Mouse (Mus musculus): Measurements from ENCODE around the gene Tusc2.

The Tusc2 gene

DNA sequence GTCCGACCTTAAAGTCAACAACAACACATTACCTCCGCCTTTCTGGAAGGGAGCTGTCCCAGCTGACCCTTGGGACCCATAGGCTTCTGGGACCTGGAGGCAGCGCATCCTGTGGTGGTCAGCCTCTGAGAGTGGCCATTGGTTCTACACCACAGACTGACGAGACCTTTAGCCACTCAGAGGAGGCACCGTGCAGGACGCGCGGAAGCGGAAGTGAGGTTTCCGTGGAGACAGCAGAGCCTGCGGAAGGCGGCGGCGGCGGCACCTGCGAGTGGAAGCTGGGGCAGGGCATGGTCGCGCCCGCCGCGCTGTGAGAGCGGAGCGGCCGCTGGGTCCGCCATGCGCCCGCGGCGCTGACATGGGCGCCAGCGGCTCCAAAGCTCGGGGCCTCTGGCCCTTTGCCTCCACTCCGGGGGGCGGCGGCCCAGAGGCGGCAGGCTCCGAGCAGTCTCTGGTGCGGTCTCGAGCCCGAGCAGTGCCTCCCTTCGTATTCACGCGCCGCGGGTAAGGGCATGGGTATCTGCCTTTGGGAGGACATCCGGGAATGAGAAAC is at the start of gene Tusc2:
Gene Tusc2, plus strand, starts transcription at position 227 of the 553 bp plus-strand sequence.
- DNase-seq, result peak; percentile 90

DNA sequence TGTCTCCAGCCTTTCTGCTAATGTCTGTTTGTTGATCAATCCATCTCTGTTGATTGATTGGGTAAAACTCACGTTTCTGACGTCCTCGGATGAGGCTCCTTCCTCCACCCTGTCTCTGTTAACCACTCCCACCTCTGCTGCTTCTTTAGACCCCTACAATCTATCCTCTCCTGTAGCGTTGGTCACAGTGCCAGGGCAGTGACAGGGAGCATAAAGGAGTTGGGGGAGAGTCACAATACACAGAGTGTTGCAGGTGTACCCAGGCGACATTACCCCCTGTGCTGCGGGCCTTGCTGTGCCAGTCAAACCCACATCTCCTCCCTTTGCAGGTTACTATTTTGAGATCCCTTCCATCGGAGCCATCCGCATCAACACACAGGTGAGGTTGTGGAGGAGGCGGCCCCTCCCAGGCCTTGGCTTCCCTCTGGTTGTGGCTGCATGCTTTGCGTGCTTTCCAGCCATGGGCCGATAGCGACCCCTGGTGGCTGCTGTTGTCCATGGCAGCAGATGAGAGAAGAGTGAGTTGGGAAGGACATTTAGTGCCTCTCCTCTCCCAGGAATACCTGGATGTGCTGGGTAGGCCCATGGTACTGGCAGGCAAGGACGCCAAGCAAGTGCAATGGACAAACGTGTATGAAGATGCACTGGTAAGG is 48.6 kb upstream of the Tusc2 start:
- peak; percentile 88 for DNase-seq

DNA sequence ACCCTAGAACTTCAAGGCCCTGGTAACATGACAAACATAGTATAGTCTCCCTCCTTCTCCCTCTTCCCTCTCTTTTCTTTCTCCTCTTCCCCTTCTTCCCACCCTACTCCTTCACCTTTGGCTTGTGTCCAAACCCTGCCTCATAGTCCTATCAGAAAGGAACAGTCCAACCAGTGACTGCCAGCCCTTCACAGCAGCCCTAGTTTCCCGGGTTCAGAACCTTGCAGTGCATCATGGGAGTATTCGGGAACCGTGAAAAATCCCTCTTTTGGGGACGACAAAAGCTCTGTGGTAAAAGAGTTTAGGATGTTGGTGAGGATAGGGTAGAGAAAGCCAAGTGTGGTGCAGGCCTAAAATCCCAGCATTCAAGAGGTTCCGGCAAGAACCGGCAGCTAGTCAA is 42.7 kb upstream of the Tusc2 start:
- DNase-seq, result no peak

DNA sequence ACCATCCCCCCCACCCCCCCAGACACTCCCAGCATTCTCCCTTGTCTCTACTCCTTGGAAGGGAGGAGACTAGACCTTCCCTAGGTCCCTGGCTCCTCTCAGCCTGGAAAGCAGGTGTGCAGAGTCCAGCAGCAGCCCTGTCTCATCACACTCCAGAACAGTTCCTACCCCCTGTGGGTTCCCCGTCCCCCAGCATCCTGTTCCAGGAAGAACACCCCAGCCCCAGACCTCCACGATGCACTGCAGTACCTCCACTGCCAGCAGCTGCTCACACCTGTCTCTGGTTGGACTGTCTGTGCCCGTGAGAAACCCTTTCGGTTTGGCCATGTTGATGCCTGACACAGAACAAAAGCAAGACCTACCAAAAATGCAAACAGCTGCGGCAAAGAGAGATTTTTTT is 41.9 kb upstream of the Tusc2 start:
- DNase-seq, result no peak

DNA sequence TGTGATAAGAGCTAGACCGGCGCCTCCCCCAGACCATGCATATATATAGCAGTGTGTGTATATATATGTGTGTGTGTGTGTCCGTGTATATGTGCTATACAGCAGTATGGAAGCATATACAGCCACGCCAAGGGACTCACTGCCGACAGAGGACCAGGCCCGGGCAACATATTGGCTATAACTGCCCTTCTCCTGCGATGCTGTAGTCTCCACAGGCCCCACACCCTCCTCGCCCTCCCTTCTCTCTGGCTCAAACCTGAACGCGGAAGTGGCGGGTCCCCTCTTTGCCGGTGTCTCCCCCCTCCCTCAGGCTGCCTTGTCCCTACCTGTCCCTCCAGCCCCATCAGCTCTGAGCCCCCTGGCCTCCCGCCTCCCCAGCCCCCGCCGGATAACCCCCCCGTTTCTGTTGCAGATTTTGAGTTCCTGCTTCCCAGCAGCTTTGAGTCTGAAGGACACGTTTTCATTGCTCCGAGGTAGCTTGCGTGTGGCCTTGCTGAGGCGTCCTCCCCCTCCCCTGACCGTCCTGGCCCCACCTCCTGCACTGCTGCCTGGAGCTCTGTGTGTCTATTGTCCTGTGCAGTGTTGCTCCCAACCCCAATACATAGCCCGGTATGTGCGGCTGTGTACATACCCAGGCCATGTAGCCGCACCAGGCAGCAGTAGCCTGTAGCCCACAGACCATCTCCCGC is 41.2 kb upstream of the Tusc2 start:
- DNase-seq, result no peak

DNA sequence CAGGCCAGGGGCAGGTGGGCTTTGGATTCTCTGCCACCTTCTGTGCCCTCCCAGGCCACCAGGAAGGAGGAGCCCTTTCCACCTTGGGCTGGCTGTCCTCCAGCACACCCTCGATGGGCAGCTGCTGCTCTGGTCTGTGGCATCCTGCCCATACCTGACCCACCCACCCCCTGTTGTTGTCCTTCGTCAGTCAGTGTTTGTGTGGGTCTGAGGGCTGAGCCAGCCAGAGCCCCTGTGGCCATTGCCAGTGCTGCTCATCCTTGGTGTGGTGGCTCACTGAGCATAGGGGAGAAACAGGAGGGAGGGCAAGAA is 40.7 kb upstream of the Tusc2 start:
- no peak for DNase-seq

DNA sequence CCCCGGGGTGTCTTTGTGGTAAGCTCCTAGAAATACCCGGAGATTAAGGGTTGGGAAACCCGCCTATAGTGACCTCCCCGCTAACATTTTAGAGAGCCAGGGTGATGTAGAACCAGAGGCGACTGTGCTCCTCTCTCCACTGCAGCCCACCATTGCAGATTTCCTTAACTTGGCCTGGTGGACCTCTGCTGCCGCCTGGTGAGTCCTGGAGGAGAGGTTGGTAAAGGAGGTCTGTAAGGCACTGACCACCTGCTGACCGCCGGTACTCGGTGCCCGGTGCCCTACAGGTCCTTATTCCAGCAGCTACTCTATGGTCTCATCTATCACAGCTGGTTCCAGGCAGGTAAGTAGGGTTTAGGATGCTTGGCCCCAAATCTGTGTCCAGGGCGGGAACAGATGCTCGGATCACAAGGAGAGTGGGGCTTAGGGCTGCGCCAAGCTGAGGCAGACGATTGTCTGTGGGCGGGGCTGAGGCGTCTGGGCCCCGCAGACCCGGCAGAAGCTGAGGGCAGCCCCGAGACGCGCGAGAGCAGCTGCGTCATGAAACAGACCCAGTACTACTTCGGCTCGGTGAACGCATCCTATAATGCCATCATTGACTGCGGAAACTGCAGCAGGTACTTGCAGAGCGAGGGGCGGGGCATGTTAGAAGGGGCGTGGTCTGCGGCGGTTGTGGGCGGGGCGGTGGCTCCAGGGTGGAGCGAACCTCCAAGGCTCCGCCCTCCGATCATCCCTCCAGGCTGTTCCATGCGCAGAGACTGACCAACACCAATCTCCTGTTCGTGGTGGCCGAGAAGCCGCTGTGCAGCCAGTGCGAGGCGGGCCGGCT is 36.6 kb upstream of the Tusc2 start:
- peak; percentile 47 for DNase-seq

DNA sequence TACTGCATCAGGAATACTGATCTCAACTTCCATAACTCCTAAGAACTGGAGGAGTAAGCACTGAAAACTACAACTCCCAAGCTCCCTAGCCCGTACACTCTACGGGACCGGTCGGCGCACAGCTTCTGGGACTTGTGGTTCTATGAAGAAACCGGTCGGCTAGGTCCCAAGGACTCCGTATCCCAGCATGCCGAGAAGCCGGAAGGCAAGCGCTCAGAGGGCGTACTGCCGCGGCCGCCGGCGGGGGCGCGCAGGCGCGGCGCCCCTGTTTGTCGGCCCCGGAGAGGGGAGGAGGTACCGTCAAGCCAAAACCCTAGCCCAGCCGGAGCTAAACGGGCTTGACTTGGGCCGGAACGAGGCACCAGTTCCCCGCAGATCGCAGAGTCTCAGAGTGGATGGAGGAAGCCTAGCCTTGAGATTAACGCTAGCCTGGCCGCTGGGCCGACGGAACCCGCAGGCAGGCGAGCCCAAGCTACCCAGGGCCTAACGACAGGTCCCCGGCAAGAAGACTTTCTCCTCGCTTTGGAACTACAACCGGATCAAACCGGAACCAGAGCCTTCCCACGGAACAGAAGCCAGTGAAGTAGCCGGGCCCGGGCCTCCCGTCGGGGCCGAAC is 29.2 kb upstream of the Tusc2 start, which contains the start of gene Tmem115:
Gene Tmem115, plus strand, starts transcription at position 155 of the 617 bp plus-strand sequence.
- DNase-seq, result peak; percentile 91

DNA sequence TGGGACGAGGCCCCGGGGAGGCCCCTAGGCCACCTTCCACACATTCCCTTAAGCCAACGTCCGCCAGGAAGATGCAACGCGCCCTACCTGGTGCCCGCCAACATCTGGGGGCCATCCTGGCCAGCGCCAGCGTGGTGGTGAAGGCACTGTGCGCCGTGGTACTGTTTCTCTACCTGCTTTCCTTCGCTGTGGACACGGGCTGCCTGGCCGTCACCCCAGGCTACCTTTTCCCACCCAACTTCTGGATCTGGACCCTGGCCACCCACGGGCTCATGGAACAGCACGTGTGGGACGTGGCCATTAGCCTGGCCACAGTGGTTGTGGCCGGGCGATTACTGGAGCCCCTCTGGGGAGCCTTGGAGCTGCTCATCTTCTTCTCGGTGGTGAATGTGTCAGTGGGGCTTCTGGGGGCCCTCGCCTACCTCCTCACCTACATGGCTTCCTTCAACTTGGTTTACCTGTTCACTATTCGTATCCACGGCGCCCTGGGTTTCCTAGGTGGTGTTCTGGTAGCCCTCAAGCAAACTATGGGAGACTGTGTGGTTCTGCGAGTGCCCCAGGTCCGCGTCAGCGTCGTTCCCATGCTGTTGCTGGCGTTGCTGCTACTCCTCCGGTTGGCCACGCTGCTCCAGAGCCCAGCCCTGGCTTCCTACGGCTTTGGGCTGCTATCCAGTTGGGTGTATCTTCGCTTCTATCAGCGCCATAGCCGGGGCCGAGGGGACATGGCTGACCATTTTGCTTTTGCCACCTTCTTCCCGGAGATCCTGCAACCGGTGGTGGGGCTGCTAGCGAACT is 28.4 kb upstream of the Tusc2 start:
- DNase-seq, result peak; percentile 45

DNA sequence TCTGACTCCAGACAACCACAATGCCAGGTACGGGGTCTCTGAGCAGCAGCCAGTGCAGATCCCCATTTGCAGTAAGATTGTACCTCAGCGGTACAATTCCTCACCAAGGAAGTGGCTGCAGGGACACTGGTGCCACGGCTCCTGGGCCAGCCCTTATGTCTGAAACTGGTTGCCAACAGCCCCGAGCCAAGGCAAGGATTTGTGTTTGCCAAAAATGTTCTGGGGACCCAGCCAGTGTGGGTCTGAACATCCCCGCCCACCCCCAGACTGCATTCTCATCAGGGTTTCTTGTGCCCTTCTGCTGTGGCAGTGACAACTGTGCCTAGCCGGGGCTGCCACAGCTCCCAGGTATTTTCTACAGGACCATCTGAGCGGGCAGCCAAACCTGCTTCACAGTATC is 24.8 kb upstream of the Tusc2 start:
- no peak for DNase-seq

DNA sequence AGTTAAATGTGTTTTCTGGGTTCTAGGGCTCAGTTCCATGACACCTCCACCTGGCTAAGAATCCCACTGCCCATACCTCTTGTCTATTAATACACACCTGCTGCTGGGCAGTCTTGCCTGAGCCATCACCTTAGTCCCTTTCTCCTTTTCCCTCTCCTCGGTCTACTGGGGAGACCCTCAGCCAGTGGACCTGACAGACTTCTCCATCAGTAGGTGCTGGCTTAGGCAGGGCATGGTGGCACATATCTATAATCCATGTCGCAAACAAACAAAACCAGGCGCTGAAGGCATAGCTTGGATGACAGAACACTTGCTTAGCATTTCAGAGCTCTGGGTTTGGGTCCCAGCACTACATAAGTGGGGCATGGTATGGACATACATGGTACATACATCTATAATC is 24.3 kb upstream of the Tusc2 start:
- DNase-seq, result no peak

DNA sequence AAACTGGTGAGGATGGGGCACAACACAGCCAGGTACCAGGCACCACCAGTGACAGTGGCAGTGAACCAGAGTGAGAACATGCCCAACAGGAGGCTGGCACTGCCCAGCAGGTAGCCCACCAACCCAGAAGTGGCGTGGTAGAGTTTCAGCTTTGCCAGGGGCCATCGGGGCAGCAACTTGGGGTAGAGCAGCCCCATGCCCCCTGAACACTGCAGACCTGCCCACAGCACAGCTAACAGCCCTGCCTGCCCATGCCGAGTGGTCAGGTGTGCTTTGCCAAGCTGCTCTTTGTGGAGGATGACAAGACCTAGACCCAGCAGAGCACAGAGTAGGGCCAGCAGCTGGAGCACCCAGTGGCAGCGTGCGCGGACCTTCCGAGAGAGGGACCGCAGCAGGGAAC is 23.1 kb upstream of the Tusc2 start:
- no peak for DNase-seq

DNA sequence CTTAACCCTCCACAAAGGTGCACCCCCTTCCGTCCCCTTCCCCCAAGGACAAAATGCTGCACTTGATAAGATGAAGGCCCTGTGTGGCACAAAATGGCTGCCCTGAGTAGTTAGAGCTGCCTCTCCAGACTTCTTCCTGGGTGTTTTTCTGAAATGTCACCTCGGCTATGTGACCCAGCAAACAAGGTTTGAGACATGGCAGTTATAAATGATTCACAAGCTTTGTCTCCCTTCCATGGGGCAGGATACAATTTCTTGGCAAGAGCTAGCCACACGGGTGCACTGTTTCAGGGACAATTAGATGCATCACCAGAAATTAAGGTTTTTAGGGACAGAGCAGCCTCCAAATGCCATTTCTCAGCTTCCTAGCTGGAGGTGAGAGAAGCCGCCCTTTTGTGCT is 22.6 kb upstream of the Tusc2 start:
- no peak for DNase-seq

DNA sequence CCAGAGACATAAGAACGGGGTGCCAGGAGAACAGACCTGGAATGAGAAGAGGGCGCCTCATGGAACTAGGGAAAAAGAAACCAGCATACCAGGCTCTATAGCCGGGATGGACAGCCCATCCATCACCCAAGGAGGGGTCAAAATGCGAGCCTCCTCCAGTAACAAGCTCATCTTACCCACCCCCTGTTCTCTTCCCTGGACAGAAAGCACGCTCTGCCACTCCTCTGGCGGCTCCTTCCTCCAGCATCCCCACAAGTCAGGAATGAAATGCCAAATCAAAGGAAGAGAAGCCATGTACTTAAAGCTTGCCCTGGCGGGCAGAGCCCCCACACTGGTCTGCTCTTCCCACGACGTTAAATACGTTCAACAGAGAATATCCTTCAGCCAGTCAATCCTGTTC is 22.1 kb upstream of the Tusc2 start:
- DNase-seq, result no peak

DNA sequence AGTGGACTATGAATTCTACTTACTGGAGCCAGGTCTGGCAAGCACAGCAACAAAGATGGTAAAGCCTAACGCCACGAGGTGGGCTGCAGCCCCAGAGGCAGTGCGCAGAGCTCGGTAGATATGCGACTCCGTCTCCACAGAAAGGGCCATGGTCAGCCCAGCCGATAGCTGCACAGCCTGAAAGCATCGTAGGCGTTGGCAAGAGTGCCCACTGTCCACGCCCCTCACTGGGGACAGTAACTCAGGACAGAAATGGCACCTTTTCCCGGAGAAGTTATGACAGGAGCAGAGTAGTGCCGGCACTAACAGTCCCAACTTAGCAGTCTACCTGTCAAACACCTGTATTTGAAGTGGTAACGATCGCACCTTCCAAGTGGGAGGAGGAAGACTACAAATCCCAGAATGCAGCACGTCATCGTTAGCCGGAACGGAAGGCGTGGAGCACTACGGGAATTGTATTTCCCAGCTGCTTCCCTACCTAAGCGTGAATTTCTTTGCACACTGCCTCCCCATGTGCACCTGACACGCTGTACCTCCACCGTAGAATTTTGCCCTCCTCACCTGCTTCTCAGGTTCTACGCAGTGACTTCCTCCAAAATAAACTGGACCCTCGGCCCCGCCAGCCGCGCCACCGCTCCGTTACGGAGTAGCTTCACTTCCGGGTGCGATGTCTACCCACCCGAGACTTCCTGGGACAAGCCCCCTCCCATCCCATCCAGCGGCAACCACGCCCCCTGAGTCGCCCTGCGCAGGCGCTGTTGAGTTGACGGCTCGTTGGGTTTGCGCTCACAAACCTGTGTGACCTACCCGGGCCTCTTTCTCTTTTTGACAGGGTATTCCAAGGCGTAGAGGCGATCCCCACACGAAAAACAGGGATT is 21.3 kb upstream of the Tusc2 start, which contains the start of the genes Cyb561d2 and Nprl2:
Gene Cyb561d2, minus strand, starts transcription at position 720 of the 878 bp plus-strand sequence.
Gene Nprl2, plus strand, starts transcription at position 753 of the 878 bp plus-strand sequence.
- peak; percentile 92 for DNase-seq

DNA sequence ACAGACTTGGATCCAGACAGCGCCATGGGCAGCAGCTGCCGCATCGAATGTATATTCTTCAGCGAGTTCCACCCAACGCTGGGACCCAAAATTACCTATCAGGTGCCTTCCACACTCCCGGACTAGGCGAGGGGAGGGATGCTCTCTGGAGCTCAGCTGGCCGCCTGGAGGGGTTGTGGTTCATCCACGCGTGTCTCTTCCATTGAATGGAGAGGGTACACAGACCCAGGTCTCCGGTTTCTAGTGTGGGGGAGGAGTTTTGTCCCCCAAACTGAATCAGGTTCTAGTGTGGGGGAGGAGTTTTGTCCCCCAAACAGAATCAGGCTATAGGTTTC is 20.7 kb upstream of the Tusc2 start:
- DNase-seq, result no peak

DNA sequence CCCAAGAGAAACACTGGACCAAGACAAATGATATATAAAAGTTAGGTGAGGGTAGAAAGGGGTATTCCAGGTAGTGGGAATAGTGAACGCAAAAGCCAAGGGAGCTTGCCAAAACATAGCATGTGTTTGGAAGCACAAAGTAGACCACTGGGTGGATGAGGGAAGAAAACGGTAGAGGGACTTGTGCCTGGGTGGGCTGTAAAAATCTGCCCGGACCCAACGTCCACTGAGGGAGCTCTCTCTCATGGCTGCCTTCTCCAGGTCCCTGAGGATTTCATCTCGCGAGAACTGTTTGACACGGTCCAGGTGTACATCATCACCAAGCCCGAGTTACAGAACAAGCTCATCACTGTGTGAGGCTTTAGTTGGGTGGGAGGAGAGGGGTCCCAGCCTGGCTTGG is 20.3 kb upstream of the Tusc2 start:
- DNase-seq, result no peak

DNA sequence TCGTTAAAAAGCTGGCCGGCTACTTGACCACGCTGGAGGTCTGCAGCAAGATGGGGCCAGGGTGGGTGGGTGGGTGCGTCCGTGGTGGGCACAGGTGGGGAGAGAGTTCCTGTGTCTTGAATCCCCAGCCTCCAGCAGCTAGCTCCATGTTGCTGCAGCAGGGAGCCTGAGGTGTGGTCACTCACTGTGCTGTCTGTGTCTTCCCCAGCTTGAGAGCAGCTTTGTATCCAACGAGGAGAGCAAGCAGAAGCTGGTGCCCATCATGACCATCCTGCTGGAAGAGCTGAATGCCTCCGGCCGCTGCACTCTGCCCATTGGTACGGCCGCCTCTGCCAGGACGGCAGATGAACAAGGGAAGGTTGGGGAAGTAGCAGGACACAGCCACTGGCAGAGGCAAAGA is 19.8 kb upstream of the Tusc2 start:
- no peak for DNase-seq

DNA sequence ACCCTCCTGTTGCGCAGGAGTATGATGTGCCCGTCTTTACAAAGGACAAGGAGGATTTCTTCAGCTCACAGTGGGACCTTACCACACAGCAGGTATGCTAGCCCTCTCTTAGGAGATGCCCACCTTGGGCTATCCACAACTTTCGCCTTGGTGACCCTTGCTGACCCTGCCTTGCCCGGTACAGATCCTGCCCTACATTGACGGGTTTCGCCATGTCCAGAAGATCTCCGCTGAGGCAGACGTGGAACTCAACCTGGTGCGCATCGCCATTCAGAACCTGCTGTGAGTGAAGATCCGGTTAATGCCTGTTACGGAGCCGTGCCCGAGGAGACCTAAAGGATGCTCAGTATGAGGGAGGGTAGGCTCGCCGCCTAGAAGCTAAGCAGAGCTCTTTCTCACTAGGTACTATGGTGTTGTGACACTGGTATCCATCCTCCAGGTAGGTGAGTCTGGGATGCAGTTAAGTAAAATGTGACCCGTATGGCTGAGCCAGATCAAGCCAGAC is 18.8 kb upstream of the Tusc2 start:
- DNase-seq, result no peak

DNA sequence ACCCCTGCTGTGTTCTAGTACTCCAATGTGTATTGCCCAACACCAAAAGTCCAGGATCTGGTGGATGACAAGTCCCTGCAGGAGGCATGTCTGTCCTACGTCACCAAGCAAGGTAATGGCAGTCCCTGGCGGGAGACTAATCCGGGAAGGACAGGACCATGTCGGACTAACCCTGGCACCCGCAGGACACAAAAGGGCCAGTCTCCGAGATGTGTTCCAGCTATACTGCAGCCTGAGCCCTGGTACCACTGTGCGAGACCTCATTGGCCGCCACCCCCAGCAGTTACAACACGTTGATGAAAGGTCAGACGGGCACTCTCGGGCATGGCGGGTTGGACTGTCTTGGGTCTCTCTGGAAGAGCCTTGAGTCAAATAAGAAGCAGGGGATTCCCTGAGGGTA is 18.3 kb upstream of the Tusc2 start:
- DNase-seq, result no peak

DNA sequence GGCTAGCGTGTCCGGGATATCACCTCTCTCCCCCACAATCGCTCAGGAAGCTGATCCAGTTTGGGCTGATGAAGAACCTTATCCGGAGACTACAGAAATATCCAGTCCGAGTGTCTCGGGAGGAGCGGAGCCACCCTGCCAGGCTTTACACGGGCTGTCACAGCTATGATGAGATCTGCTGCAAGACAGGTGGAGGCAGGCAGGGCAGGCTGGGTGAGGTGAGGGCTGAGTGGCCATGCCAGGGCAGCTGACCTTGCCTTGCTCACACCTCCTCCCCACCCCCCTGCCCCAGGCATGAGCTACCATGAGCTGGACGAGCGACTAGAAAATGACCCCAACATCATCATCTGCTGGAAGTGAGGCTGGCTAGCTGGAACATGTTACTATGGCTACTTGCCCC is 17.9 kb upstream of the Tusc2 start:
- no peak for DNase-seq

All from cerebellum, adult 11 months (tissue).